Mouse (Mus musculus): ENCODE measurements around the gene Csrnp2. TPM values are rescaled to one million over a fixed set of nuclear protein-coding genes. Genes with fewer than 3 reads are reported as not detected.
A peak's percentile ranks its signal among the peaks of the same experiment; 100 is the strongest.
"Not testable (repeated sequence)": the region's sequence is repeated elsewhere in the genome, so short reads cannot be mapped to it uniquely, and the experiment has no call there.

The Csrnp2 gene
- polyA plus RNA-seq, 1 experiment from 2014 or later = 15.5 TPM

DNA sequence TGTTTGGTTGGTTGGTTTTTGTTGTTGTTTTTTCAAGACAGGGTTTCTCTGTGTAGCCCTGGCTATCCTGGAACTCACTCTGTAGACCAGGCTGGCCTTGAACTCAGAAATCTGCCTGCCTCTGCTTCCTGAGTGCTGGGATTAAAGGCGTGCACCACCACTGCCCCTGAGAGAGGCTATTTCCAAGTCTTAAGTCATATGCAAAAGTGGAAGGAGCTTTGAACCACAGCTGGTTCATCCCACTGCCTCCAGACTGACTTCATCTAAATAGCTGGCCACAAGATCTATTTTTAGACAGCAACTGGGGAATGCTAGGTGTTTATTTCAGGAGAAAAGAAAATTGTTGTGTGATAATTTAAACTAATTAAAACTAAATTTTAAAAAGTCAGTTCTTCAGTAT is 7.0 kb downstream of the Csrnp2 start:
- DNase-seq (ENCODE audit: low spot score); ATAC-seq (ENCODE audit: low read depth); H3K9ac ChIP-seq (ENCODE audit: low read depth, low read length); H3K9me3 ChIP-seq (ENCODE audit: control insufficient read depth, low read length); H3K4me3 ChIP-seq (ENCODE audit: low read depth, low read length); H3K4me2 ChIP-seq (ENCODE audit: low read depth, low read length); H3K27ac ChIP-seq (replicated peaks; ENCODE audit: low read depth, low read length); H3K27me3 ChIP-seq (replicated peaks; ENCODE audit: control insufficient read depth, insufficient read depth, low read length): not testable (repeated sequence)
- Histone ChIP-seq H3K4me1 (ENCODE audit: control insufficient read depth, insufficient read depth, low read length) (peaks cover 29% of the 10 kb centered on the region), H3K36me3 (ENCODE audit: control insufficient read depth, insufficient read depth, low read length) (peaks cover 56% of the 10 kb centered on the region)
- whole genome bisulfite sequencing = 86% methylated on average over 1 of the region's 1 CpGs

- WGBS = 95% methylated on average over 2 of the region's 2 CpGs
- DNase-seq (ENCODE audit: low spot score) = no peak
- no peak for ATAC-seq (ENCODE audit: low read depth)
- H3K4me3 ChIP-seq (ENCODE audit: low read depth, low read length) = no peak overlapping the region
- no peaks in the 10 kb centered on the region for H3K9me3 ChIP-seq (ENCODE audit: control insufficient read depth, low read length)
- H3K4me2 ChIP-seq (ENCODE audit: low read depth, low read length) = no peak overlapping the region
- no peak overlapping the region for H3K27ac ChIP-seq (replicated peaks; ENCODE audit: low read depth, low read length)
- no peaks in the 10 kb centered on the region for H3K27me3 ChIP-seq (replicated peaks; ENCODE audit: control insufficient read depth, insufficient read depth, low read length)
- peaks cover 18% of the 10 kb centered on the region for H3K4me1 ChIP-seq (ENCODE audit: control insufficient read depth, insufficient read depth, low read length)
- H3K36me3 ChIP-seq (ENCODE audit: control insufficient read depth, insufficient read depth, low read length) = peaks cover 68% of the 10 kb centered on the region
- no peak overlapping the region for H3K9ac ChIP-seq (ENCODE audit: low read depth, low read length)
Observed at GRCm38 (mm10) chr15:100487050-100487449, 8.2 kb downstream of the Csrnp2 start.

- Histone ChIP-seq H3K9ac (ENCODE audit: low read depth, low read length) (no peak overlapping the region), H3K36me3 (ENCODE audit: control insufficient read depth, insufficient read depth, low read length) (peaks cover 74% of the 10 kb centered on the region), H3K4me1 (ENCODE audit: control insufficient read depth, insufficient read depth, low read length) (peaks cover 12% of the 10 kb centered on the region), H3K4me3 (ENCODE audit: low read depth, low read length) (no peak overlapping the region), H3K27me3 (replicated peaks; ENCODE audit: control insufficient read depth, insufficient read depth, low read length) (no peaks in the 10 kb centered on the region), H3K27ac (replicated peaks; ENCODE audit: low read depth, low read length) (no peak overlapping the region), H3K4me2 (ENCODE audit: low read depth, low read length) (no peak overlapping the region), H3K9me3 (ENCODE audit: control insufficient read depth, low read length) (no peaks in the 10 kb centered on the region)
- DNase-seq (ENCODE audit: low spot score) = no peak
- no peak for ATAC-seq (ENCODE audit: low read depth)
- WGBS = 25% methylated on average over 7 of the region's 7 CpGs
Observed at GRCm38 (mm10) chr15:100486450-100486849, 8.8 kb downstream of the Csrnp2 start.

- H3K9ac ChIP-seq (ENCODE audit: low read depth, low read length) = no peak overlapping the region
- DNase-seq (ENCODE audit: low spot score) = no peak
- H3K4me3 ChIP-seq (ENCODE audit: low read depth, low read length) = no peak overlapping the region
- H3K4me2 ChIP-seq (ENCODE audit: low read depth, low read length) = no peak overlapping the region
- peaks cover 82% of the 10 kb centered on the region for H3K36me3 ChIP-seq (ENCODE audit: control insufficient read depth, insufficient read depth, low read length)
- no peaks in the 10 kb centered on the region for H3K9me3 ChIP-seq (ENCODE audit: control insufficient read depth, low read length)
- 0 out of 2 replicates have a peak, but pooled peaks cover 3% of the 10 kb centered on the region for H3K4me1 ChIP-seq (ENCODE audit: control insufficient read depth, insufficient read depth, low read length)
- no peaks in the 10 kb centered on the region for H3K27me3 ChIP-seq (replicated peaks; ENCODE audit: control insufficient read depth, insufficient read depth, low read length)
- no peak overlapping the region for H3K27ac ChIP-seq (replicated peaks; ENCODE audit: low read depth, low read length)
- 71% methylated on average over 3 of the region's 3 CpGs for WGBS
- ATAC-seq (ENCODE audit: low read depth) = no peak
Observed at GRCm38 (mm10) chr15:100485576-100485975, 9.7 kb downstream of the Csrnp2 start.

DNA sequence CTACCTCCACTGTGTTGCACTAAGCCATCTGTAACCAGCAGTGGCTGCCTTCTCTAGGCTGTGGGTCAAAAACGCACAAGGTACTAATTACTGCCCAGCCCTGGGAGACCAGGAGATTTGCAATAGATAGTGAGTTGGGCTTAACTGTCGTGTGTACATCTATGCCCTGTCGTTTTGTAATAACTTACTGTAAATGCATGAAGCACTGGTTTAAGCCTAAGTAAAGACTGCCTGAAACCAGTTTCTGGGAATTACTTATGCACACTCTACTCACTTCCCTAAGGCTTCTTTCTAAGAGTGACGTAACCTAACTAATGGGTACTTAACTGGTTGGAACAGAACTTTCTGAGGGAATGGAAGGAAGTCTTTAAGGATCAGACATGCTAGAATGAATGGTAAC is 16.4 kb downstream of the Csrnp2 start:
- Histone ChIP-seq H3K9ac (ENCODE audit: low read depth, low read length) (no peak overlapping the region), H3K9me3 (ENCODE audit: control insufficient read depth, low read length) (no peaks in the 10 kb centered on the region), H3K27ac (replicated peaks; ENCODE audit: low read depth, low read length) (no peak overlapping the region), H3K4me1 (ENCODE audit: control insufficient read depth, insufficient read depth, low read length) (no peaks in the 10 kb centered on the region), H3K4me3 (ENCODE audit: low read depth, low read length) (no peak overlapping the region), H3K36me3 (ENCODE audit: control insufficient read depth, insufficient read depth, low read length) (peaks cover 98% of the 10 kb centered on the region), H3K27me3 (replicated peaks; ENCODE audit: control insufficient read depth, insufficient read depth, low read length) (no peaks in the 10 kb centered on the region), H3K4me2 (ENCODE audit: low read depth, low read length) (no peak overlapping the region)
- WGBS = 72% methylated on average over 4 of the region's 4 CpGs
- DNase-seq (ENCODE audit: low spot score) = no peak
- ATAC-seq (ENCODE audit: low read depth) = 0 out of 2 replicates have a peak, but pooled peaks have one; percentile 41

- WGBS = 79% methylated on average over 10 of the region's 10 CpGs
Observed at GRCm38 (mm10) chr15:100478351-100478750, 16.9 kb downstream of the Csrnp2 start.

GRCm38 (mm10) chr15:100473926-100474503 is 21.3 kb downstream of the Csrnp2 start:
- Histone ChIP-seq H3K27ac (replicated peaks; ENCODE audit: low read depth, low read length) (no peak overlapping the region), H3K4me2 (ENCODE audit: low read depth, low read length) (no peak overlapping the region), H3K9ac (ENCODE audit: low read depth, low read length) (no peak overlapping the region), H3K4me1 (ENCODE audit: control insufficient read depth, insufficient read depth, low read length) (peaks cover 9% of the 10 kb centered on the region), H3K36me3 (ENCODE audit: control insufficient read depth, insufficient read depth, low read length) (peaks cover 79% of the 10 kb centered on the region), H3K4me3 (ENCODE audit: low read depth, low read length) (no peak overlapping the region), H3K9me3 (ENCODE audit: control insufficient read depth, low read length) (no peaks in the 10 kb centered on the region), H3K27me3 (replicated peaks; ENCODE audit: control insufficient read depth, insufficient read depth, low read length) (no peaks in the 10 kb centered on the region)
- ATAC-seq (ENCODE audit: low read depth) = no peak
- 77% methylated on average over 7 of the region's 7 CpGs for WGBS
- DNase-seq (ENCODE audit: low spot score) = no peak

More at GRCm38 (mm10) chr15:100478351-100478750, 16.9 kb downstream of the Csrnp2 start:
- H3K9me3 ChIP-seq (ENCODE audit: control insufficient read depth, low read length) = no peaks in the 10 kb centered on the region
- DNase-seq (ENCODE audit: low spot score) = no peak
- H3K9ac ChIP-seq (ENCODE audit: low read depth, low read length) = no peak overlapping the region
- peaks cover 98% of the 10 kb centered on the region for H3K36me3 ChIP-seq (ENCODE audit: control insufficient read depth, insufficient read depth, low read length)
- H3K27me3 ChIP-seq (replicated peaks; ENCODE audit: control insufficient read depth, insufficient read depth, low read length) = no peaks in the 10 kb centered on the region
- no peaks in the 10 kb centered on the region for H3K4me1 ChIP-seq (ENCODE audit: control insufficient read depth, insufficient read depth, low read length)
- ATAC-seq (ENCODE audit: low read depth) = no peak; the same call in 1 of the 2 replicates
- H3K4me3 ChIP-seq (ENCODE audit: low read depth, low read length) = no peak overlapping the region
- H3K4me2 ChIP-seq (ENCODE audit: low read depth, low read length) = no peak overlapping the region
- H3K27ac ChIP-seq (replicated peaks; ENCODE audit: low read depth, low read length) = no peak overlapping the region

- Histone ChIP-seq H3K4me2 (ENCODE audit: low read depth, low read length) (peak overlapping the region; percentile 80), H3K9ac (ENCODE audit: low read depth, low read length) (no peak overlapping the region), H3K4me3 (ENCODE audit: low read depth, low read length) (peak overlapping the region; percentile 87), H3K27me3 (replicated peaks; ENCODE audit: control insufficient read depth, insufficient read depth, low read length) (no peaks in the 10 kb centered on the region), H3K27ac (replicated peaks; ENCODE audit: low read depth, low read length) (no peak overlapping the region), H3K9me3 (ENCODE audit: control insufficient read depth, low read length) (no peaks in the 10 kb centered on the region), H3K4me1 (ENCODE audit: control insufficient read depth, insufficient read depth, low read length) (peaks cover 12% of the 10 kb centered on the region), H3K36me3 (ENCODE audit: control insufficient read depth, insufficient read depth, low read length) (peaks cover 39% of the 10 kb centered on the region)
- no peak for DNase-seq (ENCODE audit: low spot score)
- ATAC-seq (ENCODE audit: low read depth) = no peak
- 65% methylated on average over 10 of the region's 10 CpGs for WGBS
Observed at GRCm38 (mm10) chr15:100470037-100470436, 25.3 kb downstream of the Csrnp2 start.

DNA sequence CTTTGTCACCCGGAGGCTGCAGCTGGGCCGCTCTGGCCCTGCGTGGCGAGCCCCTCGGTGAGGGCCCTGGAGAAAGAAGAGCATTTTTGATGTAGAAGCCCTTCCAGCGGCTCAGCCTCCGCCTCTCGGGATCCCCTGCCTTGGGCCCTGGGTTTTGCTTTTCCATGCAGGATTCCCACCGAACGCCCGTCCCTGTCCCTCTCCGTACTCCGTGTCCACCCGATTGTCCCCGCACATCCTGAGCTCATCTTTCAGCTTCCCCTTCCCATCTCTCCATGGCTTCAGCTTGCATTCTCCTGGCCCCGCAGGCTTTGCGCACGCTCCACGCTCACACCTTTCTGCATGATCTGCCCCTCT is 26.1 kb downstream of the Csrnp2 start:
- no peak for DNase-seq (ENCODE audit: low spot score)
- Histone ChIP-seq H3K9me3 (ENCODE audit: control insufficient read depth, low read length) (no peaks in the 10 kb centered on the region), H3K36me3 (ENCODE audit: control insufficient read depth, insufficient read depth, low read length) (peaks cover 31% of the 10 kb centered on the region), H3K4me3 (ENCODE audit: low read depth, low read length) (peak overlapping the region; percentile 87), H3K27me3 (replicated peaks; ENCODE audit: control insufficient read depth, insufficient read depth, low read length) (no peaks in the 10 kb centered on the region), H3K9ac (ENCODE audit: low read depth, low read length) (peak overlapping the region; percentile 77), H3K4me2 (ENCODE audit: low read depth, low read length) (peak overlapping the region; percentile 80), H3K27ac (replicated peaks; ENCODE audit: low read depth, low read length) (peak overlapping the region; percentile 83; the same call in 1 of the 2 replicates), H3K4me1 (ENCODE audit: control insufficient read depth, insufficient read depth, low read length) (peaks cover 12% of the 10 kb centered on the region)
- under 1% methylated on average over 14 of the region's 19 CpGs for WGBS
- ATAC-seq (ENCODE audit: low read depth) = peak; percentile 26
